Mouse (Mus musculus): Measurements from ENCODE around the gene Mdga1. TPM values are rescaled to one million over a fixed set of nuclear protein-coding genes. Genes with fewer than 3 reads are reported as not detected.

Gene Mdga1
- polyA plus RNA-seq, 1 experiment = 2.0 TPM

DNA sequence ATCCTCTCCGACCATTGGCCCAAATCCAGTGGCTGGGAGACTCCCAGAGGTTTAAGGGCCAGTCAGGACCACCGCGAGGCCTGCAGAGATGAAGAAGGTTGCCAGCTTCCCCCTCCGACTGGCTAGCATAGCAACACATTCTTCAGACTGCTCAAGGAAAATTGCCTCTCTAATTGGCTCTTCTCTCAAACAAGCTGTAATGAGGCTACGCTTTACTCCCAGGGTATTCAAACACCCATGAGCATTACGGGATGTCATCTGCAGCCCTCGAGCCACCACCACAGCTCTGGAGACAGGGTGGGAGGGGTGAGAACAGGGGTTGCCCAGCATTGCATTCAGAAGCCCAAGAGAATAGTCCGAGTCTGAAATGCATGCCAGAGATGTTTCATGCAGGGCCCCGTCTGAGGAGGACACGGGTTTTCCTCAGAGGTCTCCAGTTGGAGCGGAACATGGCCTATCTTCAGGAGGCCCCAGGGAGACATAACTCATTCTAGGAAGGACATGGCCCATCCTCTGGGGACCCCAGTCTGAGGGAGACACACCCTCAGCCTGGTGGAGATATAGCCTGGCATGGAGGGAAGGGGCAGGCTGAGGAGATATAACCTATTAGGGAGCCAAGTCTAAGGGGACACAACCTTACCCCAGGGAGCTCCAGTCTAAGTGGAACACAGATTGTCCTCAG lies 151.5 kb downstream of the Mdga1 start:
- no peaks in the 10 kb centered on the region for H3K79me2 ChIP-seq (ENCODE audit: control insufficient read depth, insufficient read depth)
- TF ChIP-seq MYOG (IDR thresholded peaks at IDR 0.05; ENCODE audit: control insufficient read depth, extremely low read depth, insufficient read length) = no peak
- no peak for TF ChIP-seq MAX (IDR thresholded peaks at IDR 0.05)
- no peak for TF ChIP-seq FOSL1 (IDR thresholded peaks at IDR 0.05; ENCODE audit: insufficient read depth, low read length, poor library complexity, severe bottlenecking)
- TF ChIP-seq CEBPB (IDR thresholded peaks at IDR 0.05; ENCODE audit: low read depth) = no peak
- no peak for TF ChIP-seq USF1 (IDR thresholded peaks at IDR 0.05; ENCODE audit: low read depth)
- no peak for TF ChIP-seq CTCF (IDR thresholded peaks at IDR 0.05; ENCODE audit: control insufficient read depth, insufficient read depth, insufficient read length)
- no peak for TF ChIP-seq MYOD1 (IDR thresholded peaks at IDR 0.05; ENCODE audit: control insufficient read depth, insufficient read length, low read depth)
- no peaks in the 10 kb centered on the region for H3K36me3 ChIP-seq (ENCODE audit: control insufficient read depth, insufficient read depth)

DNA sequence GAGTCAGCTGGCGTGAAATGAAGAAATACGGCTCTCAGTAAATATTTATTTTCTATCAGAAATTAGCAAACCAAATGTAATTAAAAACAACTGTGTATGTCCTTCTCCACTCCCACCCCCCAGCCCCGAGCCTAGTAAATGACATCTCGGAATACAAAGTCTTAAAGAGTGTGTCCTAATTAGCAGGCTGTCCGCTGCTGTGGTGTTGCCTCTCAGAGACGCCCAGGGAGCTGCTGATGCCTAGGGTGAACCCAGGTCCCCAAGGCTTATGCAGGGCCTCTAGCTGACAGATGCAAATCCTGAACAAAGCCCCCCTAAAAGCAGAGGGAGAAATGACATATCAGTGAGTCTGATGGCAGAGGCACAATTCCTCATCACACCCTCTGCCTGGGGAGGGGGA lies 155.1 kb downstream of the Mdga1 start:
- no peak overlapping the region for H3ac ChIP-seq (ENCODE audit: control insufficient read depth, insufficient read length, low read depth)
- H3K4me3 ChIP-seq (ENCODE audit: insufficient read depth, poor library complexity, severe bottlenecking) = no peak overlapping the region
- no peaks in the 10 kb centered on the region for H3K79me3 ChIP-seq (ENCODE audit: low read depth)
- H3K27me3 ChIP-seq (ENCODE audit: control insufficient read depth, insufficient read depth, insufficient read length) = no peaks in the 10 kb centered on the region
- H3K79me2 ChIP-seq (ENCODE audit: control insufficient read depth, insufficient read depth) = no peaks in the 10 kb centered on the region
- TF ChIP-seq USF1 (IDR thresholded peaks at IDR 0.05; ENCODE audit: low read depth) (no peak), FOSL1 (IDR thresholded peaks at IDR 0.05; ENCODE audit: insufficient read depth, low read length, poor library complexity, severe bottlenecking) (no peak), MYOG (IDR thresholded peaks at IDR 0.05; ENCODE audit: control insufficient read depth, extremely low read depth, insufficient read length) (no peak), CTCF (IDR thresholded peaks at IDR 0.05; ENCODE audit: control insufficient read depth, insufficient read depth, insufficient read length) (no peak), MAX (IDR thresholded peaks at IDR 0.05) (no peak)
- no peaks in the 10 kb centered on the region for H3K36me3 ChIP-seq (ENCODE audit: control insufficient read depth, insufficient read depth)

More for the DNA sequence above, 151.5 kb downstream of the Mdga1 start:
- no peaks in the 10 kb centered on the region for H3K79me3 ChIP-seq (ENCODE audit: low read depth)
- H3K4me3 ChIP-seq (ENCODE audit: insufficient read depth, poor library complexity, severe bottlenecking) = no peak overlapping the region
- H3ac ChIP-seq (ENCODE audit: control insufficient read depth, insufficient read length, low read depth) = no peak overlapping the region
- no peaks in the 10 kb centered on the region for H3K27me3 ChIP-seq (ENCODE audit: control insufficient read depth, insufficient read depth, insufficient read length)

DNA sequence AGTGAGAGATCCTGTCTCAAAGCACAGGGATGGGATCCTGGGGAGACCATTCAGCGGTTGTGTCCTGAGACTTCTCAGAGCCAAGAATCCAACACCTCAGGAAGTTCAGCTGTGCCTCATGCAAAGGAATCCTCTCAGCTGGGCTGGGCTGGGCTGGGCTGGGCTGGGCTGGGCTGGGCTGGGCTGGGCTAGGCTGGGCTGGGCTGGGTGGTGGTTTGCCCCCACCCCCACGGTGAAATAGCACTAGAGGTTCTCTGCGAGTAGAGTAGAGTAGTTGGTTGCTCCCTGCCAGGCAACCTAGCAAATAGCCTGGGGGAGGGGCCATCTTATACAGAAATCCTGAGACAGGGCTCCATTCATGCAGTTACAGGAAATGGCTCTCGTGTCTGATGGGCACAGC lies 156.6 kb downstream of the Mdga1 start:
- Histone ChIP-seq H3K79me3 (ENCODE audit: low read depth) (no peaks in the 10 kb centered on the region), H3K79me2 (ENCODE audit: control insufficient read depth, insufficient read depth) (no peaks in the 10 kb centered on the region), H3K36me3 (ENCODE audit: control insufficient read depth, insufficient read depth) (no peaks in the 10 kb centered on the region), H3ac (ENCODE audit: control insufficient read depth, insufficient read length, low read depth) (no peak overlapping the region), H3K27me3 (ENCODE audit: control insufficient read depth, insufficient read depth, insufficient read length) (peaks cover 5% of the 10 kb centered on the region), H3K4me3 (ENCODE audit: insufficient read depth, poor library complexity, severe bottlenecking) (no peak overlapping the region)
- TF ChIP-seq MYOD1 (IDR thresholded peaks at IDR 0.05; ENCODE audit: control insufficient read depth, insufficient read length, low read depth) (no peak), CTCF (IDR thresholded peaks at IDR 0.05; ENCODE audit: control insufficient read depth, insufficient read depth, insufficient read length) (no peak), CEBPB (IDR thresholded peaks at IDR 0.05; ENCODE audit: low read depth) (no peak), MAX (IDR thresholded peaks at IDR 0.05) (no peak), FOSL1 (IDR thresholded peaks at IDR 0.05; ENCODE audit: insufficient read depth, low read length, poor library complexity, severe bottlenecking) (no peak), MYOG (IDR thresholded peaks at IDR 0.05; ENCODE audit: control insufficient read depth, extremely low read depth, insufficient read length) (no peak)

DNA sequence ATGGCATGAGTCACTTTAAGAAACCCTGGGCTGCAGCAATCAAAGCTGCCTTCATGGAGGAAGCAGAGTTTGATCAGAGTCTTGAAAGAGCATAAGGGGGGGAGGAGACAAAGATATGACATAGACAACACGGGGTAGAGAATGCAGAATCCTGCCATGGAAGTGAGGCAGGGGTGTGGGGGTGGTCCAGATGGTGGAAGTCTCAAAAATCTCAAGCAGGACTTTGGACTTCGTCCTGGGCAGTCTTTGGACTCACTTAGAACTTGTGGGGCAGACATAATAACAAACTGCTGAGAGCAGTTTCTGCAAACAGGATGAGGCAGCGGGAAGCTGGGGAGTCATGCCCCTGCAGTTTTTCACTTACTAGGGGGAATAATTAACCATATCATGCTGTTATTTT lies 166.3 kb downstream of the Mdga1 start:
- Histone ChIP-seq H3K27me3 (ENCODE audit: control insufficient read depth, insufficient read depth, insufficient read length) (no peaks in the 10 kb centered on the region), H3K79me2 (ENCODE audit: control insufficient read depth, insufficient read depth) (no peaks in the 10 kb centered on the region), H3ac (ENCODE audit: control insufficient read depth, insufficient read length, low read depth) (no peak overlapping the region), H3K79me3 (ENCODE audit: low read depth) (no peaks in the 10 kb centered on the region), H3K36me3 (ENCODE audit: control insufficient read depth, insufficient read depth) (no peaks in the 10 kb centered on the region), H3K4me3 (ENCODE audit: insufficient read depth, poor library complexity, severe bottlenecking) (no peak overlapping the region)
- no peak for TF ChIP-seq CEBPB (IDR thresholded peaks at IDR 0.05; ENCODE audit: low read depth)
- no peak for TF ChIP-seq FOSL1 (IDR thresholded peaks at IDR 0.05; ENCODE audit: insufficient read depth, low read length, poor library complexity, severe bottlenecking)
- no peak for TF ChIP-seq MYOD1 (IDR thresholded peaks at IDR 0.05; ENCODE audit: control insufficient read depth, insufficient read length, low read depth)
- TF ChIP-seq CTCF (IDR thresholded peaks at IDR 0.05; ENCODE audit: control insufficient read depth, insufficient read depth, insufficient read length) = no peak
- TF ChIP-seq MAX (IDR thresholded peaks at IDR 0.05) = no peak
- no peak for TF ChIP-seq MYOG (IDR thresholded peaks at IDR 0.05; ENCODE audit: control insufficient read depth, extremely low read depth, insufficient read length)
- TF ChIP-seq USF1 (IDR thresholded peaks at IDR 0.05; ENCODE audit: low read depth) = no peak

DNA sequence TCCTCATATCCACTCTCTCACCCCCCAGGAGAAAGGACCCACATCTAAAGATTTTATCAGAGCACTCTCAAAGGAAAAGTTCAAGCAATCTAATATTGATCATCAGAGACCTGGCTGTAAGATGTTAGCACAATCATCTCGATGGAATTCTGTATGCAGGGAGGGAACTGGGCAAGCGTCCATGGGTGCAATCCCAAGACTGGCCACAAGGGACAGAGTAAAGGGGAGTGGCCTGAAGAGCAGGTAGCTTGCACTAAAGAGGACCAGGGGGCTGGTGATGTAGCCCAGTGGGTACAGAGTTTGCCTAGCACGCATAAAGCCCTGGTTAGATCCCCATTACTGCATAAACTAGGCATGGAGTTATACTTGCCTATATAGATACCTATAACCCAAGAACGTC lies 168.5 kb downstream of the Mdga1 start:
- Histone ChIP-seq H3K27me3 (ENCODE audit: control insufficient read depth, insufficient read depth, insufficient read length) (no peaks in the 10 kb centered on the region), H3K79me2 (ENCODE audit: control insufficient read depth, insufficient read depth) (no peaks in the 10 kb centered on the region), H3K79me3 (ENCODE audit: low read depth) (no peaks in the 10 kb centered on the region), H3ac (ENCODE audit: control insufficient read depth, insufficient read length, low read depth) (no peak overlapping the region), H3K36me3 (ENCODE audit: control insufficient read depth, insufficient read depth) (no peaks in the 10 kb centered on the region), H3K4me3 (ENCODE audit: insufficient read depth, poor library complexity, severe bottlenecking) (no peak overlapping the region)
- peak; percentile 15 for TF ChIP-seq CTCF (IDR thresholded peaks at IDR 0.05; ENCODE audit: control insufficient read depth, insufficient read depth, insufficient read length)
- TF ChIP-seq CEBPB (IDR thresholded peaks at IDR 0.05; ENCODE audit: low read depth) = no peak
- TF ChIP-seq USF1 (IDR thresholded peaks at IDR 0.05; ENCODE audit: low read depth) = no peak
- no peak for TF ChIP-seq MAX (IDR thresholded peaks at IDR 0.05)
- TF ChIP-seq MYOD1 (IDR thresholded peaks at IDR 0.05; ENCODE audit: control insufficient read depth, insufficient read length, low read depth) = no peak

DNA sequence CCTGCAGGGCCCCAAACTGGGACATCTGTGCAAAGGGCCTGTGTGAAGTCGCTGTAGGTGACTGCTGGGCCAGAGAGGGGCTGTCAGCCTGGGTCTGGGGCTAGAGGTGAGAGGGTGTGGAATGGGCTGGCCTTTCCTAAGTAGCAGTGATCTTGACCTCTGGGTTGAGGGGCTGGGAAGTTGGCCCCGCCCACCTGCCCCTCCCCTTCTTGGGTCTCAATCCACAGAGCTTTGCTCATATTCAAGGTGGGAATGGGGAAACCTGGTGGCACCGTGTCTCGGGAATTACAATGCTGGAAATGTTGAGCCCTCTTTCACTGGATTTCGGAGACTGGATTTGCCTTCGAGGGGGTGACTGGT lies 169.8 kb downstream of the Mdga1 start:
- TF ChIP-seq MAX (IDR thresholded peaks at IDR 0.05) (no peak), CTCF (IDR thresholded peaks at IDR 0.05; ENCODE audit: control insufficient read depth, insufficient read depth, insufficient read length) (no peak)

More for the DNA sequence above, 169.8 kb downstream of the Mdga1 start:
- H3K27me3 ChIP-seq (ENCODE audit: control insufficient read depth, insufficient read depth, insufficient read length) = peaks cover 5% of the 10 kb centered on the region
- no peaks in the 10 kb centered on the region for H3K36me3 ChIP-seq (ENCODE audit: control insufficient read depth, insufficient read depth)
- no peaks in the 10 kb centered on the region for H3K79me3 ChIP-seq (ENCODE audit: low read depth)
- no peak overlapping the region for H3ac ChIP-seq (ENCODE audit: control insufficient read depth, insufficient read length, low read depth)
- no peak overlapping the region for H3K4me3 ChIP-seq (ENCODE audit: insufficient read depth, poor library complexity, severe bottlenecking)
- no peaks in the 10 kb centered on the region for H3K79me2 ChIP-seq (ENCODE audit: control insufficient read depth, insufficient read depth)
